Mouse (Mus musculus): ENCODE results near the gene Prickle4. TPM values are rescaled to one million over a fixed set of nuclear protein-coding genes. Genes with fewer than 3 reads are reported as not detected.

Prickle4 gene
- total and polyA plus RNA-seq, 3 experiments, result 3.7 to 8.3 (median 3.9) TPM

DNA sequence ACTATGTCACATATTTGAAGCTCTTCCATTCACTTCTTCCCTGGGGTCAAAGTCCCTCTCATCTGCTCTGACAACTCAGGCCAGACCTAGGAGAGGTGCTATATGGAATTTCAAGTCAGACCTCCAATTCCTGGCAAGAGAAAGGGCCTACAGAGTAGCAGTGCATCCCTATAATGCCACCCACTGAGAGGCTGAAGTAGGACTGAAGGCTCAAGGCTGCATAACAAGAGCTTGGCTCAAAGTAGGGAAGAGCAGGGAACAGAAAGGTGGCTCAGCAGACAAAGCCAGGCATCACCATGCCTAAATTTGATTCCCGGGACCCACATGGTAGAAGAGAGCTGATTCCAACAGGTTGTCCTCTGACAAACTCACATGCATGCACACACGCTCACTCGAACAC is 2.9 kb downstream of the Prickle4 start:
- intact Hi-C loops (cut with DNase I), result loop anchor here (5.0 kb wide), 1 partner anchor 324 kb away; the partner anchor contains the start of gene Mrps10
- Histone ChIP-seq H3K79me2 (replicated peaks; ENCODE audit: control insufficient read depth, insufficient read depth, low read length) (no peaks in the 10 kb centered on the region), H3K4me3 (no peak overlapping the region), H3K9ac (ENCODE audit: low read depth, low read length) (no peak overlapping the region), H3K4me1 (ENCODE audit: control insufficient read depth, insufficient read depth, low read length) (0 out of 2 replicates have a peak, but pooled peaks cover 1% of the 10 kb centered on the region), H3K27me3 (ENCODE audit: control insufficient read depth, insufficient read depth, low read length) (no peaks in the 10 kb centered on the region), H3K27ac (no peak overlapping the region), H3K36me3 (ENCODE audit: control insufficient read depth, insufficient read depth, low read length) (no peaks in the 10 kb centered on the region)
- 92% methylated on average over 3 of the region's 3 CpGs for WGBS
- TF ChIP-seq CTCF (IDR thresholded peaks at IDR 0.05) (no peak), EP300 (IDR thresholded peaks at IDR 0.05; ENCODE audit: insufficient read depth, low read depth, low read length) (no peak)
- no peak for DNase-seq

DNA sequence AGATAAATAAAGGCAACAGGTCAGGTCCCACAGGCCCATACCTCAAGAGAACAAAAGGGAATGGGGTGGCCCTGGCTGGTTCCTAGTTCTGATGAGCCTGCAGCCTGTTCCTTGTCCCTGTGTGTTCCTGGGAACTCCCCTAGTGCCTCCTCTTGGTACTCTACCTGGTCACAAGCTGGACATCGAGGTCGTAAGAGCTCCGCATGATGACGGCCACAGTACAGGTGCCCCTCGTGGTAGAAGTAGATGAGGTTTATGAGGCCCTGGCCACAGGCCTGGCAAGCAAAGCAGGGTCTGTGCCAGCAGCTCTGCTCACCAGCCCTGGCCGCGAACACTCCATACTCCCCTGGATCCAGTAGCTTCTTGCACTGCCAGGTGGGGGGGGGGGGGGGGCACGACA is 4.6 kb downstream of the Prickle4 start:
- H3K79me2 ChIP-seq (replicated peaks; ENCODE audit: control insufficient read depth, insufficient read depth, low read length), result no peaks in the 10 kb centered on the region
- intact Hi-C loops (cut with DNase I), result loop anchor here (5.0 kb wide), 1 partner anchor 323 kb away; the partner anchor contains the start of gene Mrps10
- no peak for DNase-seq
- H3K4me3 ChIP-seq, result no peak overlapping the region
- no peak overlapping the region for H3K27ac ChIP-seq
- WGBS, result 80% methylated on average over 8 of the region's 8 CpGs
- H3K36me3 ChIP-seq (ENCODE audit: control insufficient read depth, insufficient read depth, low read length), result no peaks in the 10 kb centered on the region
- H3K4me1 ChIP-seq (ENCODE audit: control insufficient read depth, insufficient read depth, low read length), result 0 out of 2 replicates have a peak, but pooled peaks cover 1% of the 10 kb centered on the region
- H3K27me3 ChIP-seq (ENCODE audit: control insufficient read depth, insufficient read depth, low read length), result no peaks in the 10 kb centered on the region
- no peak overlapping the region for H3K9ac ChIP-seq (ENCODE audit: low read depth, low read length)
- TF ChIP-seq POLR2A (IDR thresholded peaks at IDR 0.05; ENCODE audit: insufficient read depth, low read depth, low read length) (no peak), CTCF (IDR thresholded peaks at IDR 0.05) (no peak), EP300 (IDR thresholded peaks at IDR 0.05; ENCODE audit: insufficient read depth, low read depth, low read length) (no peak)

DNA sequence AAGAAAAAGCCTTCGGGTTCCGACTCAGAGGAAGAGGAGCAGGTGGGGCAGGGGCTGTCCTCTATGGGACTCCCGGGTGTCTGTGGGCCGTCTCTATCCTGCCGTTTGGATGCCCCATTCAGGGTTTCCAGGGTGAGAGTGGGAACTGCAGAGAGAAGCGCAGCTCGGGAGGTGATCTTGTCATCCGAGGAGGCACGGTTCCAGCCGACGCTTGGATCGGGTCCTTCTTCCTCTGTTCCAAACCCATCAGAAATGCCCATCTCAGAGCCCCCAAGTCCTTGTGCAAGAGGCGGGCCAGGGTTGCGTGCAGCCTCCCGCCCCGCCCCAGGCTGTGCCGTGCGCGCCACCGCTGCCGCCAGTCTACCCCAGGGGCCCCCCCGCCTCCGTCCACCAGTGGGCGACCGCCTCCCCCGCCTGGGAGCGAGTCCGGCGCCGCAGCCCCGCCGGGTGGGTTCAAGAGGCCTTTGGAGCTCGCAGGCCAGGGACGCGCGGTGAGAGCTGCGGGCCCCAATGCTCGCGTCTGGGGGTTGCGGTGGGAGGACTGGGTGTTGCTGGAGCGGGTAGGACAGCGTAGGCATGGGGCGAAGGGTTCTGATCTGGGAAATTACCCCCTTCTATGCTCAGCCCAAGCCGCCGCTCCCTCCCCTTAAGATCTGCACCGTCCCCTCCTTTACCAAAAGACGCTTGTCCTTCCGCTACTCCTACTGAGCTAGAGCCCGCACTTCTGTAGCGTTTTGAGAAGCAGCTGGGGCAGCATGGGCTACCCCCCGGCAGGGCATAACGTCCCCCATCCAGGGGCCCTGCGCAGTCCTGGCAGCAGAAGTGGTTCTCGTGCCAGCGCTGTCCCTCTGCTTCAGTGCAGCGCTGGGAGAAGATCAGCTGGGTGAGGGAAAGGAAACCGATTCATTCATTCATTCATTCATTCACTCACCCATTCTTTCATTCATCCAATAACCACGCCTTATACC is 5.6 kb downstream of the Prickle4 start, which contains the start of gene Frs3:
TSS of gene Frs3 (plus strand) at position 423 of the 968 bp plus-strand sequence.
- 3% methylated on average over 57 of the region's 58 CpGs for WGBS
- peak; percentile 76 to 78 for DNase-seq
- H3K9ac ChIP-seq (ENCODE audit: low read depth, low read length), result peak within 1 kb of the TSS; percentile 74
- peak; percentile 28 for TF ChIP-seq CTCF (IDR thresholded peaks at IDR 0.05)
- no peak for TF ChIP-seq EP300 (IDR thresholded peaks at IDR 0.05; ENCODE audit: insufficient read depth, low read depth, low read length)
- no peak for TF ChIP-seq POLR2A (IDR thresholded peaks at IDR 0.05; ENCODE audit: insufficient read depth, low read depth, low read length)
- H3K36me3 ChIP-seq (ENCODE audit: control insufficient read depth, insufficient read depth, low read length), result no peaks in the 10 kb centered on the region
- H3K4me3 ChIP-seq, result peak within 1 kb of the TSS; percentile 88
- H3K27ac ChIP-seq, result peak within 1 kb of the TSS; percentile 92
- 0 out of 2 replicates have a peak, but pooled peaks cover 1% of the 10 kb centered on the region for H3K4me1 ChIP-seq (ENCODE audit: control insufficient read depth, insufficient read depth, low read length)
- no peaks in the 10 kb centered on the region for H3K79me2 ChIP-seq (replicated peaks; ENCODE audit: control insufficient read depth, insufficient read depth, low read length)
- H3K27me3 ChIP-seq (ENCODE audit: control insufficient read depth, insufficient read depth, low read length), result no peaks in the 10 kb centered on the region
- intact Hi-C loops (cut with DNase I), result loop anchor here (1.0 kb wide), 1 partner anchor 60 kb away; no protein-coding TSS in a partner anchor

DNA sequence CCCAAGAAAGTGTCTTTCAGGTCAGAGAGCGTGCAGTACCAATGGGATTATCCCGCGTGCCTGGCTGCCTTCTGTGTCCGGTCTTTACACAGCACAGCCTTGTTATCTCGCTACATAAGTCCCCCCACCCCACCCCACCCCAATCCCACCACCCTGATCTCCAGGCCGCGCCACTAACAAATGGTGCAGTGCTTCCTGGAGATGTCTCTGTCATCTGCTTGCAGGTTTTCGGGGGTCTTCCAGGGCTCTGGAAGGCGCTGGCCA is 6.3 kb downstream of the Prickle4 start, which contains the start of gene Tomm6:
TSS of gene Tomm6 (minus strand) at position 43 of the 264 bp plus-strand sequence.
- no peak for TF ChIP-seq EP300 (IDR thresholded peaks at IDR 0.05; ENCODE audit: insufficient read depth, low read depth, low read length)
- no peaks in the 10 kb centered on the region for H3K27me3 ChIP-seq (ENCODE audit: control insufficient read depth, insufficient read depth, low read length)
- H3K36me3 ChIP-seq (ENCODE audit: control insufficient read depth, insufficient read depth, low read length), result no peaks in the 10 kb centered on the region
- peak within 1 kb of the TSS; percentile 88 for H3K4me3 ChIP-seq
- no peaks in the 10 kb centered on the region for H3K79me2 ChIP-seq (replicated peaks; ENCODE audit: control insufficient read depth, insufficient read depth, low read length)
- 2% methylated on average over 9 of the region's 9 CpGs for WGBS
- DNase-seq, result no peak
- no peaks in the 10 kb centered on the region for H3K4me1 ChIP-seq (ENCODE audit: control insufficient read depth, insufficient read depth, low read length)
- intact Hi-C loops (cut with DNase I), result loop anchor here (1.0 kb wide), 1 partner anchor 59 kb away; no protein-coding TSS in a partner anchor
- H3K27ac ChIP-seq, result peak within 1 kb of the TSS; percentile 92
- H3K9ac ChIP-seq (ENCODE audit: low read depth, low read length), result peak within 1 kb of the TSS; percentile 74

DNA sequence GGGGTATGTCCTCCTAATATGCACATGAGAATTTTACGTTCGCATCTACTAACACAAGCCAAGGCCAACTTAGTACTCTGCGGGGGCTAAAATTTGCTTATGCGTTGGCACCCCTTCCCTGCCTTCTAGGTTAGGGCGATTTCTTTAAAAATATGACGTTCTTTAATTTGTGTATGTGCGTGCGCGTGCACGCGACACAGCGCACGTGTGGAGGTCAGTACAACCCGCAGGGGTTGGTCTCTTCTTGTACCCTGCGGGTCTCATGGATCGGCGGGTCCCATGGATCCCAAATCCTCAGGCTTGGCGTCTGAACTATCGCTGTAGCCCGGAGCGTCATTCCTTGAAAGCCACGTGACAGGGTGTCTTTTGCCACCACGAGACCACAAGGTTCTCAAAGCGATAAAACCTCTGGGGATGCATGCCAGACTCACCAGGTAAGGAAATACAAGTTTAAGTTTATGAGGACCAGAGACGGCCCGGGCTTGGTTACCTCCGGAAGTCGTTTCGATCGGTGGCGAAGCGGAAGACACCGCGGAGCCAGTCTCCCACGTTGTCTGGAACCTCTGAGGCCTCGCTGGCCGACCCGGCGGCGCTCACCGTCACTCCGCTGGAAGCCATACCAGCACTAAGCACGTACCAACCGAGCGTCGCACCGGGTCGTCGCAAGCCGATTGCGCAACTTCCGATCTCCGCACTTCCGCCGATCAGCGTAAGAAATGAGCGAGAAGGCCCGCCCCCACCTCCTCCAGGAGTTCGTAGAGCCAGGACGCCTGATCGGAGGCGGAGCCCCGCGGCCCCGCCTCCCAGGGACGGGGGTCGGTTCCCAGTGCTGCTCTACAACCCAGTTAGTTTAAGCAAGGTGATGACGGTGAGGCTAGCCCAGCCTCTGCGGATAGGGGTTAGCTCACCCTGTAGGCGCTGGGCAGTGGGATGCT is 6.9 kb downstream of the Prickle4 start:
- TF ChIP-seq EP300 (IDR thresholded peaks at IDR 0.05; ENCODE audit: insufficient read depth, low read depth, low read length) (peak; percentile 76; the same call in 1 of the 2 replicates), CTCF (IDR thresholded peaks at IDR 0.05) (no peak), POLR2A (IDR thresholded peaks at IDR 0.05; ENCODE audit: insufficient read depth, low read depth, low read length) (peak; percentile 81; the same call in 1 of the 2 replicates)
- Histone ChIP-seq H3K4me3 (peak overlapping the region; percentile 88), H3K4me1 (ENCODE audit: control insufficient read depth, insufficient read depth, low read length) (no peaks in the 10 kb centered on the region), H3K9ac (ENCODE audit: low read depth, low read length) (peak overlapping the region; percentile 68), H3K27me3 (ENCODE audit: control insufficient read depth, insufficient read depth, low read length) (no peaks in the 10 kb centered on the region), H3K79me2 (replicated peaks; ENCODE audit: control insufficient read depth, insufficient read depth, low read length) (no peaks in the 10 kb centered on the region), H3K36me3 (ENCODE audit: control insufficient read depth, insufficient read depth, low read length) (no peaks in the 10 kb centered on the region), H3K27ac (peak overlapping the region; percentile 92)
- DNase-seq, result peak; percentile 94 to 97
- intact Hi-C loops (cut with DNase I), result loop anchor here (1.0 kb wide), 1 partner anchor 58 kb away; no protein-coding TSS in a partner anchor
- WGBS, result 1% methylated on average over 70 of the region's 70 CpGs
